Mouse (Mus musculus) Muller cell, postnatal 12 days (primary cell): Measurements from ENCODE around the gene Wnt8b.

Experiments
- DNase-seq: peaks from one replicate; pipeline ENCODE4 v3.0.0-alpha.2; 2015; ENCODE audit errors: inconsistent ontology term

Wnt8b gene

GRCm38 (mm10) chr19:44554861-44555590 lies 61.8 kb downstream of the Wnt8b start, which contains the start of gene Ndufb8:
TSS of gene Ndufb8 (minus strand) at chr19:44555440.
- peak; percentile 89 for DNase-seq

- peak; percentile 94 for DNase-seq
Measured at GRCm38 (mm10) chr19:44562652-44563206, 69.5 kb downstream of the Wnt8b start, which contains the start of gene Hif1an. TSS of gene Hif1an (plus strand) at chr19:44562850.
